Mouse (Mus musculus): ENCODE results near the gene Ganc.

The Ganc gene

DNA sequence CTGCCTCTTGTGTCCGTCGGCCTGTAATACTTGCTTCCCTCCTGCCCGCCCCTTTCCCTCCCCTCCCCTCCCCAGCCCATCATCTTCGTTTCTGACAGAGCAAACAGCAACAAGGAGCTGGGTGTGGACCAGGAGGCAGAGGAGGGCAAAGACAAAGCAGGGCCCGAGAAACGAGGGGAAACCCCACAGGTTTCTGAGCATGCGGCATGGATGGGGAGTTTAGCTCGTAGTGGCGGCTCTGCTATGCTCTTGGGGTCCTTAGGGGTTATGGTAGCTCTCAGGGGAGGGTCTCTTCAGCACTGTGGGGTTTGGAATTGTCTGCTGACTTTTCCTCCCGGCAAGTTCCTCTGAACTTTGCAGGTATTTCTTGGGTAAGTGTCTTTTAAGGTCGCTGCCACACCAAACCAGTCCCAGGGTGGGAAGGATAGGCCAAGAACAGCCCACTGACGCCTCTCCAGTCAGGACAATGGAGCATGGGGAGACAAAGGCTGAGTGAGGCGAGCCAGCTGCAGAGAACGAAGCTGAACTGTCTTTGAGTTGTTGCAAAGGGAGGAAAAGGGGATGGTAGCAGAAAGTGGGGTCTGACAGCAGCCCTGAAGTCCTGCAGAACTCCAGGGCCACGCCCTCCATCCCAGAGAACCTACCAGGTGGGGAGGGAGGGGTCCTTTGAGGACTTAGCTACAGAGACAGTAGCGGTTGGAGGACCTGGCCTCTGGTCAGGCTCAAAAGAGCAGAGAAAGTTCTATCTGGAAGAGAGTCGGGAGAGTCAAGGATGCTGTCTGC is 97.6 kb downstream of the Ganc start:
- DNase-seq (ENCODE audit: low spot score in 2 of 2): no peak

DNA sequence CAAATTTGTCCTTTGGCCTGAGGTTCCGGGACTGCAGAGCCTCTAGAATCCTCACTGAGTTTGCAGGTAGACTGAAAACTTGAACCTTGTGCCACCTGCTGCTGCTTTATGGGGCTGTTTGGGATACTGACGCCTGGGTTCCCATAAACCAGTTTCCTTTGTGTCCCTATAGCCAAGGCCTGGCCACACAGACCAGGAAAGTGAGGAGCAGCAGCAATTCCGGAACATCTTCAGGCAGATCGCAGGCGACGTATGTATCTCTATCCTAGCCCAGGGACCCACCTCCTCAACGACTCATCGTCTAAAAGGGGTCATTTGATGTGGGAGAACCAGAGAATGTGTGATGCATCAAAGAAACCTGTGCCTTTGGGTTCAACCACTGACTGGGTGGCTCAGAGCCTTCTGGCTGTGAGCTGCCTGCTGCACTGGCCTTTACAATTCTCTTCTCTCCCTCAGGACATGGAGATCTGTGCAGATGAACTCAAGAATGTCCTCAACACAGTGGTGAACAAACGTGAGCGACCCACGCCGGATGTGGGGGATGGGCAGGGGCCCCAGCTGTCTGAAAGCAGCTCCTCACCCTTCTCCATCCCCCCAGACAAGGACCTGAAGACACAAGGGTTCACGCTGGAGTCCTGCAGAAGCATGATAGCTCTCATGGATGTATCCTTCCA is 98.4 kb downstream of the Ganc start:
- DNase-seq (ENCODE audit: low spot score in 2 of 2): no peak

DNA sequence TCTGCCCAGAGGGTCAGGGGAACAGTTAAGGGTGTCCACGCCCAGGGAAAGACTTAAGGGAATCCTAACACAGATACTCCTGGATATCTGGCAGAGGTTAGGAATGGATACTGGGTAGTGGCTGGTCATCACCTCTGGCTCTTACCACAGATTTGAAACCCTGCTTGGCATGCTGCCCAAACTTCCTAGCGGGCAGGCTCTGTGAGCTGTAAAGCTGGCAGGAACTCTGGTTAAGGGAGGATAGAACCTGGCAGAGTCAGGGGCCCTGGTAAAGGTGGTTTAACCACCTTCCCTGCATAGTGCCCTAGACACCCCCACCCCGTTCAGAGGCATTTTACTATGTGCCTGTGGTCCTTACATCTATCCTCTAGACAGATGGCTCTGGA is 98.9 kb downstream of the Ganc start:
- no peak for DNase-seq (ENCODE audit: low spot score in 2 of 2)

DNA sequence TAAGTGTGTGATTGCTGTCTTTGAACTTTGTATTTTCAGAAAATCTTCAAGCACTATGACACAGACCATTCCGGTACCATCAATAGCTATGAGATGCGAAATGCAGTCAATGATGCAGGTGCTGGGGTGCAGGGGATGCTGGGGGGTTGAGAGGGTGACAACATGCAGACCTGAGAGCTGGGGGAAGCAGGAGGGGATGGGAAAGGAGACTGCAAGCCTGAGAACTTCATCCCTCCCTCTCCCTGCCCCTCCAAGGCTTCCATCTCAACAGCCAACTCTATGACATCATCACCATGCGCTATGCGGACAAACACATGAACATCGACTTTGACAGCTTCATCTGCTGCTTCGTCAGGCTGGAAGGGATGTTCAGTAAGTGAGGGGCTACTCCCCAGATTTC is 99.4 kb downstream of the Ganc start:
- DNase-seq (ENCODE audit: low spot score in 2 of 2): no peak

DNA sequence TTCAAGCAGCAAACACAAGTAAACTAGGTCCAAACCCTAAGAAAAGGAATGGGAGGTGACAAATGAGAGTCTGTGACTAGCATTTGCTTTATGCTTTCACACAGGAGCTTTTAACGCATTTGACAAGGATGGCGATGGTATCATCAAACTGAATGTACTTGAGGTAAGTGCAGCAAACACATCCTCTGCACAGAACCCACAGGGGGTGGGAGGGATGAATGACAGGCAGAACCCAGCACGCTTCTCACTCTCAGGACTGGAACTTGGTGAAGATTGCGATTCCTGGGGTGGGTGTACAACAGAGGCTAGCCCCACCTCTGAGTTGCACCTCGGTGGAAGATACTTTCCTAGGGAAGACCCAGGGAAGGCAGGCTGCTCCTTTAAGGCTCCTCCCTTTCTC is 100.3 kb downstream of the Ganc start:
- DNase-seq (ENCODE audit: low spot score in 2 of 2): no peak

Data from frontal cortex, postnatal 25 days (tissue).